Mouse (Mus musculus): ENCODE measurements around the gene Zswim7. TPM values are rescaled to one million over a fixed set of nuclear protein-coding genes. Genes with fewer than 3 reads are reported as not detected.

Gene Zswim7
- 5.7 and 7.6 TPM in 2 replicates for polyA plus RNA-seq (2012; rRNA removed)

DNA sequence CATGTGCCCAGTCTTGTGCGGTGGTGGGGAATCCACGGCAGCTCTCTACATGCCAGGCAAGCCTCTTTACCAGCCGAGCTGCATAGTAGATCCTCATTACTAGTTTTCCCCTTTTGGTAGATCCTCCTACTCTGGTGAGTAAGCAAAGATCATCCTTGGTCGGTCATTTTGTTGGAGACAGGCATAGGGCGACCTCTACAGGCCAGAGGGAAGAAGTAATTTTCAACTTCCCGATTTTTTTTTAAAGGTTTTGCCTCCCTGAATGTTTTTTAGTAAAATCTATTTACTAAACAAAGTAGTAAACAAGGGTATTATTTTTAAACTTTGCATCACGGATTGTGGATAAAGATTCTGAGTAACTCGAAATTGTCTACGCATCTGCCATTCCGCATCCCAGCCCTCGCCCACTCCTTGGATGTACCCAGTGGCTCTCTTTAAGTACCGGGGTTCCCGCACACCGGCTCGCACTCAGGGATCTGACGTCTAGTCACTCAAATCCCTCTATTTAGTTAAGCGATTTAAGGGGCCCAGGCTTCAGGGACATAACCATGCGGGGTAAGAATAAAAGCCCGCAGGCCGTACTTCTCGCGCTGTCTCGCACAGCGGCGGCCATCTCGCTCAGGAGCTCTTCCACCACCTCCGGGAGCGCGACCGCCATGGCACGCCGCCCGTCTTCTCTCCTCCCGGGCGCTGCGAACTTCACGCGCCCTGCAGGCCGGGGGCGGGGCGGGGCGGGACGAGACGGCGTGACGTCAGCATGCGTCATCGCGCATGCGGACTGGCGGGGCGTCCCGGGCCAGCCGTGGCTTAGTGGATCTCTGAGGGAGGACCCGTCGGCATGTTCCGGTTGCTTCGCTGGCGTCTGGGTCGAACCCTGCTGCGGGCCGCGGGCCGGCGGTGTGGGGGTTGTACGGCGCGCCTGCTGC is at the start of gene Zswim7, which contains the start of gene Ttc19:
Gene Zswim7, minus strand, starts transcription at position 701 of the 926 bp plus-strand sequence.
Gene Ttc19, plus strand, starts transcription at position 799 of the 926 bp plus-strand sequence.

DNA sequence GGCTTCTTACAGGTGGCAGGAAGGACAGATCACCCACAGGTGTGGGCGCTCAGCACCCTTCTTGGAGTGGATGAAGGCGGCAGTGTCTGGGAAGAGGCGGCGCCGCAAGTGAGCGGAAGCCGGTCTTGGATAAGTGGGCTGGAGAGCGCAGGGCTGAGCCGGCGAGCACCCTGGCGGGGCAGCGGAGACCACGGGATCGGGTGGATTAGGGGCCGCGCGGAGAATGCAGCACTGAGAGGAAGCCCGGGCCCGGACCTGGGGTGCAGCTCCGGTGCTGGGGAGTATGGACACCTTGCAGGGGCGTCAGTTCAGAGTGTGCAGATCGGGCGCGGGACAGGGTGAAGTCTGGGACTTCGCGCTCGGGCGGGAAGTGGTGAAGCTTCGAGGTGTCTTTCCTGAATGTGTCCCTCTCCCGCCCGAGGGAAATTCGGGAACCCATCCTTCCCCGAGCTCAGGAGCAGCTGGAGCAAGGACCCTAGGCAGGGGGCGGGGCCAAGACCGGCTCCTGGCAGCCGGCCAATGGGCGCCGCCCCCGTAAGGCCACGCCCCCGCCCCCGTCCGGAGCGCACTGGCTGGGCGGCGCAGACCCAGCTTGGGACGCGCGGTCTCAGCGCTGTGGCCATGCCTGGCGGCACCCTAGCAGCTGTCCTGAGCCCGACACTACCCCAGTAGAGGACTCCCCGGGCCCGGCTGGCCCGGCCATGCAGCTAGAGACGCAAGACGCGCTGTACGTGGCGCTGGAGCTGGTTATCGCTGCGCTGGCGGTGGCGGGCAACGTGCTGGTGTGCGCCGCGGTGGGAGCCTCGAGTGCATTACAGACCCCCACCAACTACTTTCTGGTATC is 32.6 kb downstream of the Zswim7 start, which contains the start of gene Adora2b:
Gene Adora2b, plus strand, starts transcription at position 584 of the 844 bp plus-strand sequence.

Other genes with a start within 250 kb of the Zswim7 start
- 1.9 and 3.2 TPM in 2 replicates for gene Adora2b, start 32.4 kb downstream of the Zswim7 start, polyA plus RNA-seq (2012; rRNA removed)
- gene Ttc19, start 98 bp upstream of the Zswim7 start, polyA plus RNA-seq (2012; rRNA removed), result 19.2 and 19.9 TPM in 2 replicates
- 5.2 TPM in 2 replicates for gene Pigl, start 177.1 kb upstream of the Zswim7 start, polyA plus RNA-seq (2012; rRNA removed)
- 71.9 and 79.0 TPM in 2 replicates for gene Ncor1, start 177.2 kb upstream of the Zswim7 start, polyA plus RNA-seq (2012; rRNA removed)

All from colon, adult 2 months (tissue).